Mouse (Mus musculus) E14TG2a.4 (cell line): Measurements from ENCODE around the gene Dgkd.

Experiments
- CTCF ChIP-seq: conservative IDR thresholded peaks from 2 replicates; pipeline ENCODE4 v1.5.1; 2014; ENCODE audit warnings: low read length
- NANOG ChIP-seq: IDR thresholded peaks from 2 replicates; pipeline ENCODE4 v1.6.1; 2014; ENCODE audit warnings: borderline replicate concordance, low read length, mixed read lengths

DNA sequence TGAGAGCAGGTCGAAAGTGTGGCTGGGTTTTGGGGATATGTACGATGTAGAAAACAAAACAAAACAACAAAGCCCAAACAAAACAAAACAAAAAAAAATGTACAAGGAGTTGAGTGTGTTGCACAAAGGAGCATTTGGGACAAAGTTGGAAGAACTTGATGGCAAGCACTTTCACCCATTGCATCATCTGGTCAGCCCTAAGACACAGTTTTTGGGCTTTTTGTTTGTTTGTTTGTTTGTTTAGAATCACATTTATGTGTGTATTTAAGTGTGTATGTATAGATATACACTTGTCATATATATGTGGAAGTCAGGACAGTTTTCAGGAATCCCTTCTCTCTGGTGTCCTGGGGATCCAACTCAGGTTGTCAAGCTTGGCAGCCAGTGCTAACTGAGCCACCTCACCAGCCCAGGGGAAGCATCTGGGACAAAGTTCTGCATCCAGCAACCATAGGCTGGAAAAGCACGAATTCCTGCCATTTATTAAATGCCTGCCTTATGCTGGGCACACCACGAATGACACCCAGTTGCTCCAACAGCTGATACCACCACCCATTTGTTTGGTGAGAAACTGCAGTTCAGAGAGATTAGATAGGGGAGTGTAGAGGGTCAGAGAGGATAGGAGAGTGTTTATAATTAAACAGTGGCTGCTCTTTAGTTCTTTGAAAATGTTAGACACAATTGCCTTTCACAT, 5.5 kb upstream of the Dgkd start:
- no peak for TF ChIP-seq CTCF
- no peak for TF ChIP-seq NANOG
